Mouse (Mus musculus) v-Abl transformed pro-B cells (cell line): ENCODE results near the gene Olfr153.
"Not testable (repeated sequence)": the region's sequence is repeated elsewhere in the genome, so short reads cannot be mapped to it uniquely, and the experiment has no call there.

Source experiments
- in situ Hi-C, 2 experiments: fragments of 400-800 bp; cut with MboI; formaldehyde crosslinking; loops; one replicate each; pipeline ENCODE4 v1.15.1; 2025; ENCODE audit not compliant: unreplicated experiment in 2 of 2

The Olfr153 gene

GRCm38 (mm10) chr2:87531496-87531895 is at the start of gene Olfr153:
Gene Olfr153, plus strand, starts transcription at chr2:87531796.
- in situ Hi-C loops, result no loop called here

DNA sequence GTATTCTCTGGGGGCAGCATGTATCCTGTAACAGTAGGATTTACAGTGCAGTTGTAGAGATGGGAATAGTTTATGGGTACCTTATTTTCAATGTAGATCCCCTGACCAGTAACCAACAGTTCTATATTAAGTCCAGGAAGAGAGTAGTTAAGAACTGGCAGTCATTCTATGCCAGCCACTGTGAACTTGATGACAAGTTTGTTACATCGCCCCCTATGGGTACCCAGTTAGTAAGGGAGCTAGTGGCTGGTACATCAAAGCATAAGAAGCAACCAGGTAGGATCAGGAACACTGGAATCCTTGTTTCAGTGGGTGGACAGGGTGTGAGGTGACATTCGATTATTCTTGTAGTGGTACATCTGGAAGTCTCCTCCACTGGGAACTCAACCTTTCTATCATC is 49.3 kb upstream of the Olfr153 start:
- in situ Hi-C loops, result no loop called here

- in situ Hi-C loops, result not testable (repeated sequence)
Measured at GRCm38 (mm10) chr2:87496993-87497392, 34.6 kb upstream of the Olfr153 start, which contains the start of gene Pramel7. Gene Pramel7, minus strand, starts transcription at chr2:87497093.

- in situ Hi-C loops, result no loop called here
Measured at GRCm38 (mm10) chr2:87506265-87506664, 25.3 kb upstream of the Olfr153 start, which contains the start of gene Pramel6. Gene Pramel6, plus strand, starts transcription at chr2:87506565.

DNA sequence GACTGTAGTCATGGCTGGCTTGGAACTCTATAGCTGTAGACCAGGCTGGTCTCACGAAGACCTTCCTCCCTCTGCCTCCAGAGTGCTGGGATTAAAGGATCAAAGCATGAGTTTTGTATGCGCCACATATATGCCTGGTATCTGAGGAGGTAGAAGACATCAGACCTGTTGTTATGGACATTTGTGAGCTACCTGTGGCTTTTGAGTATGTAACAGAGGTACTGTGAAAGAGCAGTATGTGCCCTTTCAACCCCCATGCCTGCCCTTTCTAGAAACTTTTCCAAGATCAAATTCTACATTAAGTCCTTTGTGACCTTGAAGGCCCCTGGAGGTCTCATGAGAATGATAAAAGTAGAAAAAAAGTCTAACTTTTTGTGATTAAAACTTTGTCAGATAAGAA is 16.6 kb upstream of the Olfr153 start:
- in situ Hi-C loops, result no loop called here

- in situ Hi-C loops, result no loop called here
Measured at GRCm38 (mm10) chr2:87515457-87516060, 16.0 kb upstream of the Olfr153 start.

GRCm38 (mm10) chr2:87516581-87516980 is 15.0 kb upstream of the Olfr153 start:
- in situ Hi-C loops, result no loop called here

GRCm38 (mm10) chr2:87520651-87521050 is 10.9 kb upstream of the Olfr153 start:
- in situ Hi-C loops, result no loop called here

GRCm38 (mm10) chr2:87525899-87526616 is 5.5 kb upstream of the Olfr153 start:
- in situ Hi-C loops, result not testable (repeated sequence)

GRCm38 (mm10) chr2:87534826-87535225 is 3.2 kb downstream of the Olfr153 start:
- in situ Hi-C loops, result no loop called here

DNA sequence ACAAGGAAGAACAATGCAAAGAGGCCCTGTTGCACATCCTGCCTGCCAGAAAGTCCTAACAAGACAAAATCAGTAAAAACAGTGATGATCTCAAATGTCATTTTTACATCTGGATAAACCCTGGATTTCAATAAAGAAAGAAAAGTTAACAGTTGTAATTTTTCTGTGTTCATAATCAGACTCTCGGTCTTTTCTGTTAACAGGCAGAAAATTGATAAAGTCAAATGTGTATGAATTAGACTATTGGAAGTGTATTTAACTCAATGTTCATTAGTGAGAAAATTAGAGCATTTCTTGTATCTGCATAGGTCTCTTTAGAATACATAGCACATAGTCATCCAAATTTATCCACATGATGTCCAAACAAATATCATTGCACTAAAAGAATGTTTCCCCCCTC is 13.8 kb downstream of the Olfr153 start, which contains the start of gene Olfr1128:
Olfr1128 (minus strand) TSS at position 101 of the 400 bp plus-strand sequence.
- in situ Hi-C loops, result no loop called here

- in situ Hi-C loops, result not testable (repeated sequence)
Measured at GRCm38 (mm10) chr2:87573602-87574001, 42.0 kb downstream of the Olfr153 start, which contains the start of gene Olfr1129. Gene Olfr1129, plus strand, starts transcription at chr2:87573902.
